Mouse (Mus musculus): Measurements from ENCODE around the gene Sema4b. TPM values are rescaled to one million over a fixed set of nuclear protein-coding genes. Genes with fewer than 3 reads are reported as not detected.

The Sema4b gene
- polyA plus RNA-seq, 1 experiment from 2014 or later: 27.0 TPM

- 0 out of 2 replicates have a peak, but pooled peaks cover 7% of the 10 kb centered on the region for H3K27me3 ChIP-seq (replicated peaks)
- ATAC-seq (replicated peaks): no peak
- peak overlapping the region; percentile 88; the same call in 1 of the 2 replicates for H3K4me3 ChIP-seq
- H3K36me3 ChIP-seq (replicated peaks): 0 out of 2 replicates have a peak, but pooled peaks cover 4% of the 10 kb centered on the region
- H3K4me2 ChIP-seq: peak overlapping the region; percentile 84
- H3K4me1 ChIP-seq: peaks cover 28% of the 10 kb centered on the region
- no peaks in the 10 kb centered on the region for H3K9me3 ChIP-seq
- peak overlapping the region; percentile 14; the same call in 1 of the 2 replicates for H3K9ac ChIP-seq
- H3K27ac ChIP-seq: no peak overlapping the region
- WGBS: 65% methylated on average over 9 of the region's 9 CpGs
Measured at GRCm38 (mm10) chr7:80233799-80234198, 47.2 kb downstream of the Sema4b start.

- no peak overlapping the region for H3K27ac ChIP-seq
- no peak overlapping the region for H3K4me2 ChIP-seq
- WGBS: 90% methylated on average over 10 of the region's 10 CpGs
- H3K9ac ChIP-seq: no peak overlapping the region
- H3K36me3 ChIP-seq (replicated peaks): 0 out of 2 replicates have a peak, but pooled peaks cover 14% of the 10 kb centered on the region
- ATAC-seq (replicated peaks): no peak
- no peak overlapping the region for H3K4me3 ChIP-seq
- no peaks in the 10 kb centered on the region for H3K9me3 ChIP-seq
- H3K4me1 ChIP-seq: peaks cover 15% of the 10 kb centered on the region
- no peaks in the 10 kb centered on the region for H3K27me3 ChIP-seq (replicated peaks)
Measured at GRCm38 (mm10) chr7:80238542-80238941, 51.9 kb downstream of the Sema4b start.

- 91% methylated on average over 4 of the region's 4 CpGs for WGBS
- Histone ChIP-seq H3K4me1 (no peaks in the 10 kb centered on the region), H3K4me2 (no peak overlapping the region), H3K27me3 (replicated peaks) (no peaks in the 10 kb centered on the region), H3K9me3 (no peaks in the 10 kb centered on the region), H3K27ac (no peak overlapping the region), H3K9ac (no peak overlapping the region), H3K4me3 (no peak overlapping the region), H3K36me3 (replicated peaks) (0 out of 2 replicates have a peak, but pooled peaks cover 14% of the 10 kb centered on the region)
- no peak for ATAC-seq (replicated peaks)
Measured at GRCm38 (mm10) chr7:80241661-80242060, 55.0 kb downstream of the Sema4b start.

- no peak overlapping the region for H3K4me2 ChIP-seq
- H3K36me3 ChIP-seq (replicated peaks): 0 out of 2 replicates have a peak, but pooled peaks cover 6% of the 10 kb centered on the region
- ATAC-seq (replicated peaks): no peak
- no peaks in the 10 kb centered on the region for H3K4me1 ChIP-seq
- H3K9ac ChIP-seq: no peak overlapping the region
- H3K27me3 ChIP-seq (replicated peaks): no peaks in the 10 kb centered on the region
- no peak overlapping the region for H3K4me3 ChIP-seq
- WGBS: 90% methylated on average over 4 of the region's 4 CpGs
- no peak overlapping the region for H3K27ac ChIP-seq
- H3K9me3 ChIP-seq: no peaks in the 10 kb centered on the region
Measured at GRCm38 (mm10) chr7:80244851-80245250, 58.2 kb downstream of the Sema4b start.

- peak; percentile 98 for ATAC-seq (replicated peaks)
- WGBS: under 1% methylated on average over 48 of the region's 48 CpGs
- H3K4me3 ChIP-seq: peak within 1 kb of the TSS; percentile 54
Measured at GRCm38 (mm10) chr7:80246148-80246721, 59.6 kb downstream of the Sema4b start, which contains the start of gene Ttll13. Gene Ttll13 (plus strand): TSS chr7:80246376.

GRCm38 (mm10) chr7:80246859-80247258 is 60.2 kb downstream of the Sema4b start:
- H3K27ac ChIP-seq: peak overlapping the region; percentile 86
- H3K9ac ChIP-seq: peak overlapping the region; percentile 62
- 63% methylated on average over 7 of the region's 7 CpGs for WGBS

More at GRCm38 (mm10) chr7:80246148-80246721, 59.6 kb downstream of the Sema4b start, which contains the start of gene Ttll13:
- Histone ChIP-seq H3K4me2 (peak within 1 kb of the TSS; percentile 57), H3K9ac (peak within 1 kb of the TSS; percentile 62), H3K9me3 (no peaks in the 10 kb centered on the region), H3K36me3 (replicated peaks) (no peaks in the 10 kb centered on the region), H3K4me1 (no peaks in the 10 kb centered on the region), H3K27ac (peak within 1 kb of the TSS; percentile 86), H3K27me3 (replicated peaks) (no peaks in the 10 kb centered on the region)

GRCm38 (mm10) chr7:80252437-80252836 is 65.8 kb downstream of the Sema4b start:
- Histone ChIP-seq H3K27ac (no peak overlapping the region), H3K27me3 (replicated peaks) (peaks cover 18% of the 10 kb centered on the region), H3K9ac (no peak overlapping the region), H3K36me3 (replicated peaks) (no peaks in the 10 kb centered on the region), H3K4me2 (no peak overlapping the region), H3K4me1 (no peaks in the 10 kb centered on the region), H3K4me3 (no peak overlapping the region), H3K9me3 (no peaks in the 10 kb centered on the region)
- ATAC-seq (replicated peaks): no peak
- 83% methylated on average over 7 of the region's 7 CpGs for WGBS

More at GRCm38 (mm10) chr7:80246859-80247258, 60.2 kb downstream of the Sema4b start:
- Histone ChIP-seq H3K4me3 (peak overlapping the region; percentile 54), H3K27me3 (replicated peaks) (no peaks in the 10 kb centered on the region), H3K4me1 (no peaks in the 10 kb centered on the region), H3K36me3 (replicated peaks) (no peaks in the 10 kb centered on the region), H3K4me2 (peak overlapping the region; percentile 57), H3K9me3 (no peaks in the 10 kb centered on the region)
- ATAC-seq (replicated peaks): no peak

GRCm38 (mm10) chr7:80252886-80253285 is 66.2 kb downstream of the Sema4b start:
- H3K27ac ChIP-seq: no peak overlapping the region
- no peaks in the 10 kb centered on the region for H3K36me3 ChIP-seq (replicated peaks)
- peaks cover 21% of the 10 kb centered on the region for H3K27me3 ChIP-seq (replicated peaks)
- no peaks in the 10 kb centered on the region for H3K9me3 ChIP-seq
- 88% methylated on average over 11 of the region's 11 CpGs for WGBS
- no peak overlapping the region for H3K4me3 ChIP-seq
- no peak overlapping the region for H3K9ac ChIP-seq
- no peak overlapping the region for H3K4me2 ChIP-seq
- ATAC-seq (replicated peaks): no peak
- no peaks in the 10 kb centered on the region for H3K4me1 ChIP-seq

- Histone ChIP-seq H3K27ac (no peak overlapping the region), H3K9ac (no peak overlapping the region), H3K4me3 (no peak overlapping the region), H3K27me3 (replicated peaks) (peaks cover 43% of the 10 kb centered on the region), H3K9me3 (no peaks in the 10 kb centered on the region), H3K4me2 (no peak overlapping the region), H3K36me3 (replicated peaks) (no peaks in the 10 kb centered on the region), H3K4me1 (peaks cover 5% of the 10 kb centered on the region; the same call in 1 of the 2 replicates)
- 81% methylated on average over 2 of the region's 2 CpGs for WGBS
- no peak for ATAC-seq (replicated peaks)
Measured at GRCm38 (mm10) chr7:80255981-80256380, 69.3 kb downstream of the Sema4b start.

- Histone ChIP-seq H3K4me1 (peaks cover 15% of the 10 kb centered on the region), H3K27ac (no peak overlapping the region), H3K27me3 (replicated peaks) (peaks cover 43% of the 10 kb centered on the region), H3K9me3 (no peaks in the 10 kb centered on the region), H3K4me3 (no peak overlapping the region), H3K4me2 (no peak overlapping the region), H3K36me3 (replicated peaks) (no peaks in the 10 kb centered on the region), H3K9ac (no peak overlapping the region)
- WGBS: 74% methylated on average over 2 of the region's 2 CpGs
- ATAC-seq (replicated peaks): no peak
Measured at GRCm38 (mm10) chr7:80257706-80258105, 71.1 kb downstream of the Sema4b start.

- H3K4me3 ChIP-seq: peak within 1 kb of the TSS; percentile 91
- H3K4me2 ChIP-seq: peak within 1 kb of the TSS; percentile 80
- ATAC-seq (replicated peaks): peak; percentile 91
- peak within 1 kb of the TSS; percentile 79 for H3K9ac ChIP-seq
- H3K27me3 ChIP-seq (replicated peaks): peaks cover 34% of the 10 kb centered on the region
- no peaks in the 10 kb centered on the region for H3K9me3 ChIP-seq
- WGBS: 26% methylated on average over 40 of the region's 40 CpGs
- peak within 1 kb of the TSS; percentile 76 for H3K27ac ChIP-seq
- peaks cover 20% of the 10 kb centered on the region for H3K4me1 ChIP-seq
- H3K36me3 ChIP-seq (replicated peaks): peaks cover 14% of the 10 kb centered on the region
Measured at GRCm38 (mm10) chr7:80260625-80261371, 74.2 kb downstream of the Sema4b start, which contains the start of gene Ngrn. Gene Ngrn (plus strand): TSS chr7:80261215.

GRCm38 (mm10) chr7:80261372-80261990 is 74.8 kb downstream of the Sema4b start:
- Histone ChIP-seq H3K27me3 (replicated peaks) (peaks cover 32% of the 10 kb centered on the region), H3K9me3 (no peaks in the 10 kb centered on the region), H3K4me2 (peak overlapping the region; percentile 80), H3K36me3 (replicated peaks) (peaks cover 17% of the 10 kb centered on the region), H3K4me1 (peaks cover 20% of the 10 kb centered on the region), H3K9ac (peak overlapping the region; percentile 79), H3K4me3 (peak overlapping the region; percentile 91), H3K27ac (peak overlapping the region; percentile 76)
- 1% methylated on average over 32 of the region's 32 CpGs for WGBS
- peak; percentile 74 for ATAC-seq (replicated peaks)
